Mouse (Mus musculus) intestine, embryonic 15.5 days (tissue): ENCODE results near the gene Lnx2. TPM values are rescaled to one million over a fixed set of nuclear protein-coding genes. Genes with fewer than 3 reads are reported as not detected.

Source experiments
- ATAC-seq: fragments of 200-750 bp; cut with Nextera tagmentation; 2 replicates; pipeline ENCODE4 v1.8.0; 2017; ENCODE audit warnings: moderate TSS enrichment, moderate library complexity
- H3K27ac ChIP-seq: fragments of 300-500 bp; sonication (generic); 2 replicates; pipeline ENCODE4 v1.5.1; 2015; ENCODE audit warnings: mild to moderate bottlenecking, inconsistent platforms
- H3K27me3 ChIP-seq: fragments of 300-500 bp; sonication (generic); replicated peaks from 2 replicates; pipeline ENCODE4 v1.6.1; 2015; ENCODE audit warnings: inconsistent platforms
- H3K36me3 ChIP-seq: fragments of 300-500 bp; sonication (generic); 2 replicates; pipeline ENCODE4 v1.6.1; 2015; ENCODE audit warnings: inconsistent platforms
- H3K4me1 ChIP-seq: fragments of 300-500 bp; sonication (generic); replicated peaks from 2 replicates; pipeline ENCODE4 v1.6.1; 2015; ENCODE audit warnings: inconsistent platforms
- H3K4me2 ChIP-seq: fragments of 300-500 bp; sonication (generic); replicated peaks from 2 replicates; pipeline ENCODE4 v1.6.1; 2015; ENCODE audit warnings: mild to moderate bottlenecking, inconsistent platforms
- H3K4me3 ChIP-seq: fragments of 300-500 bp; sonication (generic); replicated peaks from 2 replicates; pipeline ENCODE4 v1.5.1; 2015; ENCODE audit warnings: inconsistent platforms
- H3K9ac ChIP-seq: fragments of 300-500 bp; sonication (generic); 2 replicates; pipeline ENCODE4 v1.6.1; 2015; ENCODE audit warnings: inconsistent platforms
- H3K9me3 ChIP-seq: fragments of 300-500 bp; sonication (generic); 2 replicates; pipeline ENCODE4 v1.6.1; 2016; ENCODE audit warnings: inconsistent platforms
- WGBS: fragments of 180-500 bp; shearing (Covaris S2); methylation state at CpG from one replicate; pipeline ENCODE4 v1.1.7; 2015; 5-methylcytosine and 5-hydroxymethylcytosine counted together
- polyA plus RNA-seq: library from polyadenylated mRNA; unstranded; fragments of >200 nt; fragmentation: Nextera tagmentation; extraction: Ambion mirVana; gene quantifications from 2 replicates; pipeline ENCODE4 v1.2.1, GENCODE M21; 2015

Gene Lnx2
- polyA plus RNA-seq, 1 experiment from 2014 or later = 15.0 TPM

GRCm38 (mm10) chr5:147096586-147096985, 20.2 kb upstream of the Lnx2 start:
- no peak for ATAC-seq
- Histone ChIP-seq H3K9ac (no peak overlapping the region), H3K4me2 (no peak overlapping the region), H3K4me3 (no peak overlapping the region), H3K27ac (no peak overlapping the region), H3K27me3 (no peaks in the 10 kb centered on the region), H3K36me3 (peaks cover 7% of the 10 kb centered on the region; the same call in 1 of the 2 replicates), H3K9me3 (no peaks in the 10 kb centered on the region), H3K4me1 (no peaks in the 10 kb centered on the region)
- 97% methylated on average over 4 of the region's 4 CpGs for WGBS

GRCm38 (mm10) chr5:147094296-147094695, 17.9 kb upstream of the Lnx2 start:
- H3K4me1 ChIP-seq = no peaks in the 10 kb centered on the region
- H3K36me3 ChIP-seq = peaks cover 3% of the 10 kb centered on the region; the same call in 1 of the 2 replicates
- no peaks in the 10 kb centered on the region for H3K9me3 ChIP-seq
- 65% methylated on average over 6 of the region's 6 CpGs for WGBS
- H3K4me3 ChIP-seq = no peak overlapping the region
- no peak overlapping the region for H3K9ac ChIP-seq
- no peaks in the 10 kb centered on the region for H3K27me3 ChIP-seq
- H3K27ac ChIP-seq = no peak overlapping the region
- no peak overlapping the region for H3K4me2 ChIP-seq
- no peak for ATAC-seq

GRCm38 (mm10) chr5:147092448-147092847, 16.1 kb upstream of the Lnx2 start:
- H3K9ac ChIP-seq = no peak overlapping the region
- no peaks in the 10 kb centered on the region for H3K4me1 ChIP-seq
- H3K36me3 ChIP-seq = peaks cover 3% of the 10 kb centered on the region; the same call in 1 of the 2 replicates
- H3K9me3 ChIP-seq = no peaks in the 10 kb centered on the region
- no peak overlapping the region for H3K4me3 ChIP-seq
- no peak overlapping the region for H3K27ac ChIP-seq
- no peak for ATAC-seq
- H3K4me2 ChIP-seq = no peak overlapping the region
- 93% methylated on average over 7 of the region's 7 CpGs for WGBS
- H3K27me3 ChIP-seq = no peaks in the 10 kb centered on the region

- Histone ChIP-seq H3K27ac (no peak overlapping the region), H3K4me2 (no peak overlapping the region), H3K27me3 (no peaks in the 10 kb centered on the region), H3K9ac (no peak overlapping the region), H3K9me3 (no peaks in the 10 kb centered on the region), H3K4me3 (no peak overlapping the region), H3K36me3 (no peaks in the 10 kb centered on the region), H3K4me1 (no peaks in the 10 kb centered on the region)
- WGBS = 80% methylated on average over 11 of the region's 11 CpGs
- ATAC-seq = no peak
Measured at GRCm38 (mm10) chr5:147090256-147090963, 14.0 kb upstream of the Lnx2 start.

GRCm38 (mm10) chr5:147089836-147090235, 13.4 kb upstream of the Lnx2 start:
- no peaks in the 10 kb centered on the region for H3K36me3 ChIP-seq

GRCm38 (mm10) chr5:147086816-147087215, 10.4 kb upstream of the Lnx2 start:
- Histone ChIP-seq H3K4me2 (no peak overlapping the region), H3K27me3 (no peaks in the 10 kb centered on the region), H3K9ac (no peak overlapping the region), H3K27ac (no peak overlapping the region), H3K4me1 (no peaks in the 10 kb centered on the region), H3K36me3 (no peaks in the 10 kb centered on the region), H3K9me3 (no peaks in the 10 kb centered on the region), H3K4me3 (no peak overlapping the region)
- 90% methylated on average over 4 of the region's 4 CpGs for WGBS
- no peak for ATAC-seq

More at GRCm38 (mm10) chr5:147089836-147090235, 13.4 kb upstream of the Lnx2 start:
- H3K27me3 ChIP-seq = no peaks in the 10 kb centered on the region
- 82% methylated on average over 3 of the region's 3 CpGs for WGBS
- H3K4me2 ChIP-seq = no peak overlapping the region
- no peaks in the 10 kb centered on the region for H3K4me1 ChIP-seq
- H3K9me3 ChIP-seq = no peaks in the 10 kb centered on the region
- ATAC-seq = no peak
- no peak overlapping the region for H3K27ac ChIP-seq
- H3K9ac ChIP-seq = no peak overlapping the region
- H3K4me3 ChIP-seq = no peak overlapping the region

- no peaks in the 10 kb centered on the region for H3K36me3 ChIP-seq
- no peak overlapping the region for H3K27ac ChIP-seq
- no peak overlapping the region for H3K4me3 ChIP-seq
- no peak overlapping the region for H3K9ac ChIP-seq
- ATAC-seq = no peak
- no peak overlapping the region for H3K4me2 ChIP-seq
- no peaks in the 10 kb centered on the region for H3K4me1 ChIP-seq
- no peaks in the 10 kb centered on the region for H3K9me3 ChIP-seq
- no peaks in the 10 kb centered on the region for H3K27me3 ChIP-seq
- WGBS = 79% methylated on average over 9 of the region's 9 CpGs
Measured at GRCm38 (mm10) chr5:147085201-147085894, 9.0 kb upstream of the Lnx2 start.

- Histone ChIP-seq H3K36me3 (no peaks in the 10 kb centered on the region), H3K4me2 (peak overlapping the region; percentile 91), H3K4me1 (peaks cover 20% of the 10 kb centered on the region), H3K27me3 (no peaks in the 10 kb centered on the region), H3K4me3 (peak overlapping the region; percentile 65), H3K9ac (peak overlapping the region; percentile 75), H3K9me3 (no peaks in the 10 kb centered on the region), H3K27ac (no peak overlapping the region)
- WGBS = 50% methylated on average over 11 of the region's 11 CpGs
- no peak for ATAC-seq
Measured at GRCm38 (mm10) chr5:147078110-147078900, 1.9 kb upstream of the Lnx2 start.

- ATAC-seq = peak; percentile 84
- WGBS = under 1% methylated on average over 57 of the region's 57 CpGs
Measured at GRCm38 (mm10) chr5:147077305-147078034, 1.1 kb upstream of the Lnx2 start.

GRCm38 (mm10) chr5:147076799-147077165, 396 bp upstream of the Lnx2 start, which contains the start of gene Polr1d:
Gene Polr1d, plus strand, starts transcription at chr5:147077050.
- peak within 1 kb of the TSS; percentile 91 for H3K4me2 ChIP-seq
- H3K4me3 ChIP-seq = peak within 1 kb of the TSS; percentile 65
- no peaks in the 10 kb centered on the region for H3K36me3 ChIP-seq
- 0% methylated on average over 15 of the region's 17 CpGs for WGBS
- H3K27me3 ChIP-seq = no peaks in the 10 kb centered on the region
- no peaks in the 10 kb centered on the region for H3K9me3 ChIP-seq
- H3K4me1 ChIP-seq = peaks cover 20% of the 10 kb centered on the region
- peak within 1 kb of the TSS; percentile 81 for H3K9ac ChIP-seq
- ATAC-seq = peak; percentile 83
- peak within 1 kb of the TSS; percentile 98 for H3K27ac ChIP-seq

More at GRCm38 (mm10) chr5:147077305-147078034, 1.1 kb upstream of the Lnx2 start:
- no peaks in the 10 kb centered on the region for H3K9me3 ChIP-seq
- peak overlapping the region; percentile 98 for H3K27ac ChIP-seq
- H3K27me3 ChIP-seq = no peaks in the 10 kb centered on the region
- no peaks in the 10 kb centered on the region for H3K36me3 ChIP-seq
- H3K4me1 ChIP-seq = peaks cover 20% of the 10 kb centered on the region
- peak overlapping the region; percentile 65 for H3K4me3 ChIP-seq
- H3K9ac ChIP-seq = peak overlapping the region; percentile 81
- peak overlapping the region; percentile 91 for H3K4me2 ChIP-seq

- no peaks in the 10 kb centered on the region for H3K27me3 ChIP-seq
- peaks cover 28% of the 10 kb centered on the region for H3K4me1 ChIP-seq
- H3K27ac ChIP-seq = peak overlapping the region; percentile 98
- no peaks in the 10 kb centered on the region for H3K36me3 ChIP-seq
- H3K4me3 ChIP-seq = peak overlapping the region; percentile 65
- ATAC-seq = no peak
- peak overlapping the region; percentile 68 for H3K4me2 ChIP-seq
- no peaks in the 10 kb centered on the region for H3K9me3 ChIP-seq
- 7% methylated on average over 21 of the region's 21 CpGs for WGBS
- H3K9ac ChIP-seq = peak overlapping the region; percentile 81
Measured at GRCm38 (mm10) chr5:147075103-147076025, 1.0 kb downstream of the Lnx2 start.
